Mouse (Mus musculus): Measurements from ENCODE around the gene Stk32c. TPM values are rescaled to one million over a fixed set of nuclear protein-coding genes. Genes with fewer than 3 reads are reported as not detected.

Gene Stk32c
- total and polyA plus RNA-seq, 3 experiments, result 0.21 TPM; not detected in 2

GRCm38 (mm10) chr7:139208023-139208772, 4.9 kb downstream of the Stk32c start (continued):
- TF ChIP-seq NELFE (IDR thresholded peaks at IDR 0.05; ENCODE audit: low read depth, low read length), result no peak
- TF ChIP-seq CTCF (IDR thresholded peaks at IDR 0.05 in 2 of 3, conservative IDR thresholded peaks at IDR 0.05 in 1 of 3; ENCODE audit: control insufficient read depth in 1 of 3, insufficient read depth in 1 of 3, low read depth in 2 of 3, low read length in 3 of 3, poor library complexity in 1 of 3, severe bottlenecking in 1 of 3), result peak; percentile 69 to 98 (median 70)
- TF ChIP-seq MYB (IDR thresholded peaks at IDR 0.05; ENCODE audit: low read depth, low read length), result no peak
- TF ChIP-seq CHD1 (IDR thresholded peaks at IDR 0.05; ENCODE audit: low read depth, low read length), result no peak
- no peak for TF ChIP-seq ZNF384 (IDR thresholded peaks at IDR 0.05; ENCODE audit: low read depth, low read length)
- no peak for TF ChIP-seq KAT2A (conservative IDR thresholded peaks at IDR 0.05; ENCODE audit: low read depth, low read length)

GRCm38 (mm10) chr7:139201209-139201608, 11.9 kb downstream of the Stk32c start:
- H3K9ac ChIP-seq (ENCODE audit: control insufficient read depth, low read depth, low read length, poor library complexity, severe bottlenecking), result no peak overlapping the region
- H3K79me2 ChIP-seq (ENCODE audit: control insufficient read depth, insufficient read depth, low read length, poor library complexity), result no peaks in the 10 kb centered on the region
- H3K36me3 ChIP-seq (ENCODE audit: control insufficient read depth in 1 of 2, insufficient read depth in 2 of 2, low read length in 2 of 2), result no peaks in the 10 kb centered on the region
- H3K4me3 ChIP-seq (ENCODE audit: control insufficient read depth in 1 of 2, insufficient read depth in 1 of 2, low read depth in 2 of 2, low read length in 2 of 2), result no peak overlapping the region
- no peaks in the 10 kb centered on the region for H3K4me1 ChIP-seq (ENCODE audit: control insufficient read depth in 1 of 2, insufficient read depth in 2 of 2, low read length in 2 of 2)
- peaks cover 2 to 15% of the 10 kb centered on the region in 2 experiments for H3K27me3 ChIP-seq (ENCODE audit: control insufficient read depth in 1 of 2, insufficient read depth in 2 of 2, low read length in 2 of 2)
- H3K27ac ChIP-seq (ENCODE audit: control insufficient read depth, low read depth, low read length), result no peak overlapping the region
- TF ChIP-seq SIN3A (IDR thresholded peaks at IDR 0.05; ENCODE audit: low read length), result no peak
- no peak for TF ChIP-seq MXI1 (IDR thresholded peaks at IDR 0.05; ENCODE audit: low read depth, low read length)
- TF ChIP-seq MAZ (IDR thresholded peaks at IDR 0.05; ENCODE audit: low read depth, low read length), result no peak
- TF ChIP-seq POLR2AphosphoS2 (IDR thresholded peaks at IDR 0.05; ENCODE audit: low read length), result no peak
- TF ChIP-seq SMC3 (IDR thresholded peaks at IDR 0.05; ENCODE audit: low read depth, low read length), result no peak
- TF ChIP-seq POLR2A (IDR thresholded peaks at IDR 0.05; ENCODE audit: control insufficient read depth in 1 of 2, insufficient read depth in 1 of 2, low read depth in 1 of 2, low read length in 2 of 2, poor library complexity in 1 of 2), result no peak
- TF ChIP-seq MYC (IDR thresholded peaks at IDR 0.05; ENCODE audit: low read depth, low read length), result no peak
- no peak for TF ChIP-seq HCFC1 (IDR thresholded peaks at IDR 0.05; ENCODE audit: low read depth, low read length)
- no peak for TF ChIP-seq MEF2A (IDR thresholded peaks at IDR 0.05; ENCODE audit: extremely low read depth, insufficient replicate concordance, low read depth, low read length, poor library complexity, severe bottlenecking)
- TF ChIP-seq ZKSCAN1 (IDR thresholded peaks at IDR 0.05; ENCODE audit: low read depth, low read length), result no peak
- TF ChIP-seq KAT2A (conservative IDR thresholded peaks at IDR 0.05; ENCODE audit: low read depth, low read length), result no peak
- DNase-seq (ENCODE audit: low read depth, low spot score), result no peak
- no peaks in the 10 kb centered on the region for H3K9me3 ChIP-seq (replicated peaks; ENCODE audit: insufficient read depth, low read length)

- Histone ChIP-seq H3K79me2 (ENCODE audit: control insufficient read depth, insufficient read depth, low read length, poor library complexity) (no peaks in the 10 kb centered on the region), H3K9ac (ENCODE audit: control insufficient read depth, low read depth, low read length, poor library complexity, severe bottlenecking) (no peak overlapping the region), H3K27ac (ENCODE audit: control insufficient read depth, low read depth, low read length) (no peak overlapping the region), H3K27me3 (ENCODE audit: control insufficient read depth in 1 of 2, insufficient read depth in 2 of 2, low read length in 2 of 2) (peaks cover 2 to 10% of the 10 kb centered on the region in 2 experiments), H3K36me3 (ENCODE audit: control insufficient read depth in 1 of 2, insufficient read depth in 2 of 2, low read length in 2 of 2) (no peaks in the 10 kb centered on the region), H3K4me3 (ENCODE audit: control insufficient read depth in 1 of 2, insufficient read depth in 1 of 2, low read depth in 2 of 2, low read length in 2 of 2) (no peak overlapping the region), H3K9me3 (replicated peaks; ENCODE audit: insufficient read depth, low read length) (no peaks in the 10 kb centered on the region), H3K4me1 (ENCODE audit: control insufficient read depth in 1 of 2, insufficient read depth in 2 of 2, low read length in 2 of 2) (no peaks in the 10 kb centered on the region)
- peak; percentile 26 for DNase-seq (ENCODE audit: low read depth, low spot score)
- TF ChIP-seq CTCF (IDR thresholded peaks at IDR 0.05 in 2 of 3, conservative IDR thresholded peaks at IDR 0.05 in 1 of 3; ENCODE audit: control insufficient read depth in 1 of 3, insufficient read depth in 1 of 3, low read depth in 2 of 3, low read length in 3 of 3, poor library complexity in 1 of 3, severe bottlenecking in 1 of 3) (peak; percentile 32 to 56 (median 53); a peak in 5 of 6 replicates), SMC3 (IDR thresholded peaks at IDR 0.05; ENCODE audit: low read depth, low read length) (peak; percentile 65), MAX (IDR thresholded peaks at IDR 0.05; ENCODE audit: low read length) (no peak), RAD21 (IDR thresholded peaks at IDR 0.05; ENCODE audit: low read depth, low read length) (peak; percentile 16)
These were observed 13.0 kb downstream of the Stk32c start for GRCm38 (mm10) chr7:139200108-139200507.

All from MEL (cell line).